Mouse (Mus musculus) G1E (cell line): ENCODE data around the gene Hexim1. TPM values are rescaled to one million over a fixed set of nuclear protein-coding genes. Genes with fewer than 3 reads are reported as not detected.

Experiments
- ATAC-seq: 2 replicates; pipeline ENCODE4 v1.8.0; 2016; ENCODE audit warnings: mild to moderate bottlenecking; ENCODE audit not compliant: insufficient number of reproducible peaks, poor library complexity, low FRiP score, severe bottlenecking; ENCODE audit errors: extremely low read depth
- DNase-seq: peaks from one replicate; pipeline ENCODE4 v3.0.0; 2012; ENCODE audit warnings: low spot score
- H3K27me3 ChIP-seq: 2 replicates; pipeline ENCODE4 v1.6.1; 2012; ENCODE audit warnings: mild to moderate bottlenecking, low read length, inconsistent platforms; ENCODE audit not compliant: insufficient read depth
- H3K36me3 ChIP-seq: replicated peaks from 2 replicates; pipeline ENCODE3; 2012; ENCODE audit warnings: mild to moderate bottlenecking, inconsistent platforms
- H3K4me1 ChIP-seq: 2 replicates; pipeline ENCODE4 v1.6.1; 2012; ENCODE audit warnings: low read depth, low read length, inconsistent platforms, mixed read lengths; ENCODE audit not compliant: insufficient read depth
- H3K4me3 ChIP-seq: 2 replicates; pipeline ENCODE4 v1.5.1; 2012; ENCODE audit warnings: low read depth, mild to moderate bottlenecking, inconsistent platforms, low read length, moderate library complexity, mixed read lengths
- H3K9me3 ChIP-seq: replicated peaks from 2 replicates; pipeline ENCODE4 v1.6.1; 2012; ENCODE audit warnings: inconsistent platforms
- CTCF ChIP-seq: IDR thresholded peaks from 2 replicates; pipeline ENCODE4 v1.5.1; 2012; ENCODE audit warnings: low read depth, low read length, inconsistent platforms, mixed read lengths
- GATA1 ChIP-seq: IDR thresholded peaks from 2 replicates; pipeline ENCODE4 v1.6.1; 2012; ENCODE audit warnings: borderline replicate concordance, low read length, inconsistent platforms, mixed read lengths
- GATA2 ChIP-seq: IDR thresholded peaks from 2 replicates; pipeline ENCODE4 v1.6.1; 2012; ENCODE audit warnings: low read depth, low read length, inconsistent platforms, borderline replicate concordance
- POLR2AphosphoS5 ChIP-seq: IDR thresholded peaks from 2 replicates; pipeline ENCODE4 v1.6.1; 2012; ENCODE audit warnings: low read depth, low read length, inconsistent platforms; ENCODE audit not compliant: insufficient replicate concordance
- TAL1 ChIP-seq: conservative IDR thresholded peaks from 2 replicates; pipeline ENCODE4 v1.6.1; 2012; ENCODE audit warnings: low read depth, low read length, inconsistent platforms, mixed read lengths
- polyA plus RNA-seq: library from polyadenylated mRNA; stranded (reverse); fragments of >175 nt; gene quantifications from 2 replicates; pipeline ENCODE4 v1.2.3, GENCODE M21; 2012
- total RNA-seq, 2 experiments: library from RNA; stranded (forward) in 1 of 2; stranded (reverse) in 1 of 2; fragments of 200-1000 nt in 1 of 2; fragments of >200 nt in 1 of 2; fragmentation: Nextera tagmentation in 1 of 2; gene quantifications; 2 replicates each; pipeline ENCODE4 v1.2.3; 2014 to 2017

Gene Hexim1
- total and polyA plus RNA-seq, 3 experiments, result 16.6 to 39.4 (median 25.7) TPM

DNA sequence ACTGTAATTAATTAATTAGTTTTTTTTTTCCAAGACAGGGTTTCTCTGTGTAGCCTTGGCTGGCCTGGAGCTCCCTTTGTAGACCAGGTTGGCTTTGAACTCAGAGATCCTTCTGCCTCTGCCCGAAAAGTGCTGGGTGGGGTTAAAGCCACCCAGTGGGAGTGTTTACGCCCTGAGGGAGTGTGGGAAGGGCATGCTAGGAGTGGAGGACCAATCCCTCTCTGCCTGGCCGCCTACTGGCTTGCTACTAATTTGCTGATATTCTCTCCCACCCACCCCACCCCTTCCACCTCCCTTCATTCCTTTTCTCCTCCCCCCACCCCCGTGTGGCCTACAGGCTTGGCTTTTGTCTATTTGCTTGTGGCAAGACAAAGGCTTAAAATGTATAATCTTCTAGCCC is 9.6 kb upstream of the Hexim1 start:
- peaks cover 45% of the 10 kb centered on the region for H3K4me1 ChIP-seq
- no peak for TF ChIP-seq GATA1
- TF ChIP-seq CTCF, result no peak
- no peak for TF ChIP-seq TAL1
- no peak for TF ChIP-seq GATA2
- TF ChIP-seq POLR2AphosphoS5, result no peak
- peaks cover 50% of the 10 kb centered on the region for H3K36me3 ChIP-seq
- no peak for ATAC-seq
- peaks cover 2% of the 10 kb centered on the region; the same call in 1 of the 2 replicates for H3K9me3 ChIP-seq
- no peak for DNase-seq
- H3K27me3 ChIP-seq, result peaks cover 10% of the 10 kb centered on the region
- no peak overlapping the region for H3K4me3 ChIP-seq

DNA sequence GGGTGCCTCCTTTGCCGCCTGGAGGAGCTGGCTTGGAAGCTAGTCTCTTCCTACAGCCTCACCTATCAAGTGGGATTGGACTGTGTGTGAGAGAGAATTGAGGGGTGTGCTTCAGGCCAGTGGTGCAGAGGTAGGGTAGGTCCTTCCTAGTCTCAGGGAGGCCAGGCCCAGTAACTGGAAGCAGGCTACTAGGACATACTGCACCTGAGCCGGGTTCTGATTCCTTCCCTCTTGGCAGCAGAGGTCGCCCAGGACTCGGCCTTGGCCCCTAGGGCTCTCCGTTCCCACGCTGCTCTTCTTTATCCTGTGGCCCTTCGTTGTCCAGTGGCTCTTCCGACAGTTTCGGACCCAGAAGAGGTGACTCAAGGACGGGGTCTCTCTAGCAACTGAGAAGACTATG is 4.7 kb upstream of the Hexim1 start:
- Histone ChIP-seq H3K27me3 (no peaks in the 10 kb centered on the region), H3K9me3 (no peaks in the 10 kb centered on the region), H3K4me3 (no peak overlapping the region), H3K4me1 (peaks cover 41% of the 10 kb centered on the region), H3K36me3 (peaks cover 61% of the 10 kb centered on the region)
- ATAC-seq, result no peak
- no peak for TF ChIP-seq POLR2AphosphoS5
- TF ChIP-seq GATA2, result no peak
- no peak for TF ChIP-seq TAL1
- no peak for TF ChIP-seq GATA1
- TF ChIP-seq CTCF, result no peak
- no peak for DNase-seq

DNA sequence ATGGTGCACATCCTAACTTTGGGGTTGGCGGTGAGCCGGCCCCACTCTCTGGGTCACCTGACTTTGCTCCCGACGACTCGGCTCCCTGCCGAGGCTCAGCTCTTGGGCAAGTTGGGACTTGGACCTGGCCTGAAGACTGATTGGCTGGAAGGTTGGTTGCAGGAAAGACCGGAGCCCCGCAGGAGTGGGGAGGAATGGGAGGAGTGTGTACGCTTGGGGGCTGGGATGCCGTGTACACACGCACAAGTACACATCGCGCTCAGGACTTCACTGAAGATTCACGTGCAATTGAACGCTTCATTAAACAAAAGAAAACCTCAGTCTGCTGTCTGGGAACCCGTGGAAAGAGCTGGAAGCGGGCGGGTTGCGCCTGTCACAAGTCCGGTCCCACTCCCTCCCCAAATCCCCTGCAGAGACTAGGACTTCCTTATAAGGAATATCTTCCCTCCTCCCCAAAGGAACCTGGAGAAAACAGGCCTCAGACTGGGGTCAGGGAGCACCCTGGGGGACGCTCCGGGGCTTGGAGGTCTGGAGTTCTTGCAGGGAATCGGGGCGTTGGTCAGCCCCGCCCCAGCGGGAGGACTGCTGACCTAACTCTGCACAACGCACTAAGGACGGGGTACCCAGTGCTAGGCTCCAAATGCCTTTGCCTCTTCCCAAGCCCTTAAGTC is 4.0 kb upstream of the Hexim1 start:
- H3K9me3 ChIP-seq, result no peaks in the 10 kb centered on the region
- peaks cover 39% of the 10 kb centered on the region for H3K4me1 ChIP-seq
- TF ChIP-seq POLR2AphosphoS5 (no peak), TAL1 (no peak), GATA2 (no peak), GATA1 (no peak)
- ATAC-seq, result no peak
- H3K4me3 ChIP-seq, result no peak overlapping the region
- DNase-seq, result no peak
- H3K36me3 ChIP-seq, result peaks cover 58% of the 10 kb centered on the region
- H3K27me3 ChIP-seq, result no peaks in the 10 kb centered on the region

DNA sequence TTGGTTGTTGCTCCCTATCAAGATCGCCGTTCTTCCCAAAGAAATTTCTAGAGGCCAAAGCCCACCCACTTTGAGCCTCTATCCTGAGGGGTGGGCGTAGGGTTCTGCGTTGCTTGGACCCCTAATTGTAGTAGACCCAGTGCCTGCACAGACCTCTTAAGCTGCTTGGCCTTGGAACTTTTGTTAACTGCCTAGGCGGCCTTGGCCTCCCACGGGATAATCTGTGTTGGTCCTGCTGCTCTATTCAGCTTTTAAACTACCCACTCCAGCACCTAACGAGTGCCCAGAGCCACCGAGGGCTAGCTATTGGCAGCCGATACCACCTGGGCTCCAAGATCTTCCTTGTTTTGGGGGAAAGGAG is 3.5 kb upstream of the Hexim1 start:
- no peaks in the 10 kb centered on the region for H3K27me3 ChIP-seq
- H3K9me3 ChIP-seq, result no peaks in the 10 kb centered on the region
- TF ChIP-seq GATA1, result no peak
- no peak for TF ChIP-seq TAL1
- no peak for TF ChIP-seq GATA2
- TF ChIP-seq POLR2AphosphoS5, result no peak
- no peak for TF ChIP-seq CTCF
- ATAC-seq (no peak), DNase-seq (no peak)
- H3K4me3 ChIP-seq, result no peak overlapping the region
- peaks cover 58% of the 10 kb centered on the region for H3K36me3 ChIP-seq
- H3K4me1 ChIP-seq, result peaks cover 44% of the 10 kb centered on the region

DNA sequence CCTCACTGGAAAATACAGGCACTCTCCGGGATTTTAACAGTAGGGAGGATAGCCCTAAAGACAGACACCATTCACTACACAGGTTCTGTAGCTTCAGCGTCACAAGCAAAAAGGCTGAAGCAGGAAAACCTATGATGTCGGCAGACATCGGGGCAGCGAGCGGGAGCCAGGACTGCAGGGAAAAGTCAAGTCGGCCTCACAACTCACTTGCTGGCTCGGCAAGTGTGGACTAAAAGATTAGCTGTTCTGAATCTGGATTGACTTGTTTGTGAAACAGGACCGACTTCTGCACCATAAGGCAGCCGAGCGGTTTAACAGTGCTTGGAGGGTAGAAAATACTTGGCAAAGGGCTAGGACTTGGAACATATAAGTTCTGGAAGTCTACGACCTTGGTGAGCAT is 3.0 kb upstream of the Hexim1 start:
- no peaks in the 10 kb centered on the region for H3K9me3 ChIP-seq
- TF ChIP-seq GATA2 (no peak), CTCF (no peak), POLR2AphosphoS5 (no peak), GATA1 (no peak), TAL1 (no peak)
- no peaks in the 10 kb centered on the region for H3K27me3 ChIP-seq
- DNase-seq (no peak), ATAC-seq (no peak)
- H3K36me3 ChIP-seq, result peaks cover 60% of the 10 kb centered on the region
- H3K4me3 ChIP-seq, result no peak overlapping the region
- H3K4me1 ChIP-seq, result peaks cover 48% of the 10 kb centered on the region

DNA sequence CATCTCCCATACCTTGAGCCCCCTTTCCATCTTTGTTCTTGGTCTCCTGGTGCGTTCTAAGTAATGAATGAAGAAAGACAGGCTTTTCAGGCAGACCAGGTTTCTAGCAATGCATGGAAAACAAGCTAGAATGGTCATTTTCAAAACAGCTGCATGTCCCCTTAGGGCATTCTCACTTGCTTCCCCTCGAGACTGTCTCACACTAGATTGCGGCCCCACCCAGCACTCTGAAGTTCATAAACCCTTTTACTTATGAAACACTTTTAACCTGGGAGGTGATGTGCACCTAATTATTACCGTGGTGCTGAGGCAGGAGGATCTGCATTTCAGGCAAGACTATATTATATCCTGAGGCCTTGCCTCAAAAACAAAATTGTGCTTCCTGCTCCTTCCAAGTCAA is 2.3 kb upstream of the Hexim1 start:
- ATAC-seq (no peak), DNase-seq (no peak)
- TF ChIP-seq GATA1 (no peak), GATA2 (no peak), POLR2AphosphoS5 (no peak), CTCF (no peak), TAL1 (no peak)
- peaks cover 60% of the 10 kb centered on the region for H3K36me3 ChIP-seq
- no peaks in the 10 kb centered on the region for H3K9me3 ChIP-seq
- H3K27me3 ChIP-seq, result no peaks in the 10 kb centered on the region
- H3K4me1 ChIP-seq, result peaks cover 53% of the 10 kb centered on the region
- H3K4me3 ChIP-seq, result no peak overlapping the region

DNA sequence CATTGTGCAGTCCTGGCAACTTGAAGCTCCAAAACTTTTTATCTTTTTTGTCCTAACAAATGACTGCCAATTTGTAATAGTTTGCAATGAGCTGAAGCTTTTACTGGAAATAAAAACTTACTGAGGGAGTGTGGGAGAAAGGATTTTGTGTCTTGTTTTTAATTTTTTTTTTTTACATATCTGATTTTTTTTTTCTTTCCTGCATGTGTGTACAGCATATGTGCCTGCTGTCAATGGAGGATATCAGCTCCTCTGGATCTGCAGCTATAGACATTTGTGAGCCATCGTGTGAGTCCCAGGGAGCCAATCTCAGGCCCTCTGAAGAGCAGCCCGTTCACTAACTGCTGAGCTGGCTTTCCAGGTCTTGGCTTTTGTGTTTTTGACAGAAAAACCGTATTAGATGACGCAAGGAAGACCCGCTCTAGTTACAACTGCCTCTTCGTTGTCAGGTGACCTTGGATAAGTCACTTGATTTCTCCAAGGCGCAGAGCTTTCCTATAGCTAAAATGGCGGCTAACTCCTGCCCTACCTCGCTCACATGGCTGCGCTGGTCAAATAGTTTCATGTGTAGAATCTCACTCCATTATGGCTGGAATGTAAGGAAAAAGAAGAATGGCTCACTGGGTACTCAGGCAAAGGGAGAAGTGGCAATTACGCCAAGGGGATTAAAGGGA is 1.6 kb upstream of the Hexim1 start:
- H3K27me3 ChIP-seq, result no peaks in the 10 kb centered on the region
- peak overlapping the region; percentile 80 for H3K4me3 ChIP-seq
- peaks cover 54% of the 10 kb centered on the region for H3K36me3 ChIP-seq
- no peaks in the 10 kb centered on the region for H3K9me3 ChIP-seq
- H3K4me1 ChIP-seq, result peaks cover 55% of the 10 kb centered on the region
- no peak for ATAC-seq
- peak; percentile 41 for DNase-seq
- TF ChIP-seq TAL1 (no peak), POLR2AphosphoS5 (no peak), CTCF (no peak), GATA2 (no peak), GATA1 (no peak)
